Mouse (Mus musculus): ENCODE data around the gene Gm19668.
"Not testable (repeated sequence)": the region's sequence is repeated elsewhere in the genome, so short reads cannot be mapped to it uniquely, and the experiment has no call there.

- not testable (repeated sequence) for TF ChIP-seq CTCF (IDR thresholded peaks at IDR 0.05); POLR2A (IDR thresholded peaks at IDR 0.05; ENCODE audit: insufficient read depth, low read depth, low read length)
Measured at GRCm38 (mm10) chr10:77771225-77771624, 27.7 kb downstream of the Gm19668 start, which contains the start of gene Gm3238.
